Mouse (Mus musculus) adrenal gland, postnatal 36 days (tissue): ENCODE data around the gene Cops2. TPM values are rescaled to one million over a fixed set of nuclear protein-coding genes. Genes with fewer than 3 reads are reported as not detected.

Experiments used
- DNase-seq, 2 experiments: peaks; one replicate each; pipeline ENCODE4 v3.0.0; 2021; ENCODE audit warnings: mixed read lengths in 1 of 2
- total RNA-seq, 2 experiments: library from RNA; stranded (reverse); gene quantifications; 2 replicates each; pipeline ENCODE4 v1.2.3; 2021

Gene Cops2
- total RNA-seq, 2 experiments from 2014 or later = 168 TPM

- no peak for DNase-seq
Observed at GRCm38 (mm10) chr2:125827898-125828297, 31.0 kb downstream of the Cops2 start.

- DNase-seq = no peak
Observed at GRCm38 (mm10) chr2:125826201-125826600, 32.7 kb downstream of the Cops2 start.

GRCm38 (mm10) chr2:125820397-125820796, 38.5 kb downstream of the Cops2 start:
- no peak for DNase-seq

- no peak for DNase-seq
Observed at GRCm38 (mm10) chr2:125813972-125814595, 44.9 kb downstream of the Cops2 start.

- no peak for DNase-seq
Observed at GRCm38 (mm10) chr2:125811332-125811731, 47.6 kb downstream of the Cops2 start.

- no peak for DNase-seq
Observed at GRCm38 (mm10) chr2:125809551-125809950, 49.4 kb downstream of the Cops2 start.

GRCm38 (mm10) chr2:125805826-125806225, 53.1 kb downstream of the Cops2 start:
- no peak for DNase-seq

- DNase-seq = no peak
Observed at GRCm38 (mm10) chr2:125801947-125802346, 57.0 kb downstream of the Cops2 start.

- DNase-seq = peak in 1 of 2 experiments; percentile 14
Observed at GRCm38 (mm10) chr2:125801038-125801437, 57.9 kb downstream of the Cops2 start.

- peak; percentile 60 to 63 for DNase-seq
Observed at GRCm38 (mm10) chr2:125800428-125800827, 58.5 kb downstream of the Cops2 start.

- no peak for DNase-seq
Observed at GRCm38 (mm10) chr2:125797872-125798271, 61.1 kb downstream of the Cops2 start.

GRCm38 (mm10) chr2:125795118-125795517, 63.8 kb downstream of the Cops2 start:
- no peak for DNase-seq

GRCm38 (mm10) chr2:125794166-125794565, 64.8 kb downstream of the Cops2 start:
- DNase-seq = no peak

GRCm38 (mm10) chr2:125792879-125793261, 66.1 kb downstream of the Cops2 start:
- no peak for DNase-seq

- DNase-seq = no peak
Observed at GRCm38 (mm10) chr2:125792144-125792878, 66.6 kb downstream of the Cops2 start.

GRCm38 (mm10) chr2:125791485-125791885, 67.5 kb downstream of the Cops2 start:
- no peak for DNase-seq

- no peak for DNase-seq
Observed at GRCm38 (mm10) chr2:125790242-125790641, 68.7 kb downstream of the Cops2 start.

GRCm38 (mm10) chr2:125789265-125789664, 69.7 kb downstream of the Cops2 start:
- no peak for DNase-seq

- no peak for DNase-seq
Observed at GRCm38 (mm10) chr2:125788785-125789184, 70.2 kb downstream of the Cops2 start.

GRCm38 (mm10) chr2:125788351-125788750, 70.6 kb downstream of the Cops2 start:
- no peak for DNase-seq

GRCm38 (mm10) chr2:125785021-125785420, 73.9 kb downstream of the Cops2 start:
- DNase-seq = no peak

- no peak for DNase-seq
Observed at GRCm38 (mm10) chr2:125784392-125784791, 74.5 kb downstream of the Cops2 start.

GRCm38 (mm10) chr2:125783868-125784267, 75.1 kb downstream of the Cops2 start:
- no peak for DNase-seq

- DNase-seq = peak; percentile 97 to 98
Observed at GRCm38 (mm10) chr2:125782719-125783109, 76.2 kb downstream of the Cops2 start, which contains the start of gene Secisbp2l. Gene Secisbp2l, minus strand, starts transcription at chr2:125782870.
